Mouse (Mus musculus) right cerebral cortex, adult 2 months (tissue): Measurements from ENCODE around the gene Psmb5.
"Not testable (repeated sequence)": the region's sequence is repeated elsewhere in the genome, so short reads cannot be mapped to it uniquely, and the experiment has no call there.

Experiments used
- DNase-seq, 2 experiments: peaks; one replicate each; pipeline ENCODE4 v3.0.0; 2021 to 2022; ENCODE audit warnings: low spot score in 2 of 2

Gene Psmb5

DNA sequence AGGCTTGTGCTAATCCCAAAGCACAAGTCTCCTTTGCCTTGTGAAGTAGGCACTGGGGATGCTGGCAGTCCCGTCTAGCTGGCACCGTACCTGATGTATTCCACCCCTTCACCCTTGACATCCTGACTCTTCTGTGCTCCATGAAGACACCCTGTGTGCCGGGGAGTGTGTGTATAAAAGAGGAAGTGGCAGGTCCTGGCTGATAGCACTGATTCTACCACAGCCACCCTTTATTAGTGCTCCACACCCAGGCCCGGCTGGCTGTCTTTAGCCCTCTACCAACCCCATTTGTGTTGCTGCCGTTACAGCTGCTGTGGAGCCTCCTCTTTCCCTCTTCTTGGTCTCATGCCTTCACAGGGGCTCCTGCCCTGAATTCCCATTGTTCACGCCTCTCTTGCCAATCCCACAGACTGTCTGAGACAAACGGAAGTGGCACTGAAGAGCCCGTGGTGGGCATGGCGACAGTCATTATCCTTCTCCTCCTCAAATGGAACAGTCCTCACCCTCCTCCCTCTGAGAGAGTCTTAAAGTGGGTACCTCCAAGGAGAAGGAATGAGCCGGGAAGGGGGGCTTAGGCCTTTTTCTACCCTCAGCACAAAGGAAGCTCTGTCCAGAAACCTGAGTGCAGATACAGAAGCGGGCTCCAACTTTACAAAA, 12.9 kb upstream of the Psmb5 start:
- no peak for DNase-seq

DNA sequence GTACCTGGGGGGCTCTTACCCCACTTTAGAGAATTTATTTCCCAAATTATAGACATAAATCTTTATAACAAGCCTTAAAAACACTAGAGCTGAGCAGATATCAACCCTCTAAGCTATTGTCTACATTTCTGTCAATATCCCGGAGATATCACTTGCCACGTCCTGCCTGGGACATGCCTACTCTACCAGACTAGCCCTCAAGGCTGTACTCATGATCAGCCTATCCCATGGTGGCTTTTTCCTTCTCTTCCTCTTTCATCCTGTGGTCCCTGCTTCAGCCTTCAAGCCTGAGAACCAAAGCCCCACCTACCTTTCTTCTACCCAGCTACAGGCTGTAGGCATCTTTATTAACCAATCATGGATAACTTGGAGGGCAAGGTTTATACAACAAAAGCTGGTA, 12.0 kb upstream of the Psmb5 start:
- no peak for DNase-seq

DNA sequence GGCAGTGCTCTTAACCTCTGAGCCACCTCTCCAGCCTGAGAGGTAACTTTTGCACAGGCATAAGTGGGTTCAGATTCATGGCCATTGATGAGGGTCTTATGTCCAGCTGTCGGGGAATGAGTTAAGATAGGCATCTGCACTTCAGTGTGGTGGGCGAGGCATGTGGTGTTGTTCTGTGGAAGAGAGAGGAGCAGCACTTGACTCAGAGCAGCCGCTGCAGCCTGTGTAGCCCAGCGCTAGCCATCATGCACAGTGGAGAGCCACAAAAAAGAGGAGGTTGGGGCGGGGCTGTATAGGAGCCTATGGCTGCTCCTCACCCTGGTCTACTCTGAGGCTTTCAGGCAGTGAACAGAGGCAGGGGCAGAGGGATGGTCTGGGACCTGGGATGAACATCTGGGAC, 10.3 kb upstream of the Psmb5 start:
- no peak for DNase-seq

DNA sequence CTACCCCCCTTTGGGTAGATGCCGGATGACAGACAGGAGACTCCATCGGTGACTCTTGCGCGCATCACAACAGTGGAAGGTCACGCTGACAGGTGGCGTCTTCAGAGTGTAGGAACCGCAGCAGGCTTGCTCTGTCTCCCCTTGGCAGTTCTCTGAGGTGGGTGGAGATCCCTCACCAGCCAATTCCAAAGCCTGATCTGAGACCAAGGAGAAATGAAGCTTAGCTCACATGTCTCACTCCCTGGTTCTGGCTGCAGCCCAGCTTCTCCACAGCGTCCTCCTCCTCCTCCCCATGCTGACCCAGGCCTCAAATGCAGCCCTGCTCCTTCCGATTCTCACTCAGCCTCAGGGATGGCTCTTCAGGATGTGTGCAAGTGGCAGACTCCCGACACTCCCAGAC, 7.2 kb upstream of the Psmb5 start:
- no peak for DNase-seq

DNA sequence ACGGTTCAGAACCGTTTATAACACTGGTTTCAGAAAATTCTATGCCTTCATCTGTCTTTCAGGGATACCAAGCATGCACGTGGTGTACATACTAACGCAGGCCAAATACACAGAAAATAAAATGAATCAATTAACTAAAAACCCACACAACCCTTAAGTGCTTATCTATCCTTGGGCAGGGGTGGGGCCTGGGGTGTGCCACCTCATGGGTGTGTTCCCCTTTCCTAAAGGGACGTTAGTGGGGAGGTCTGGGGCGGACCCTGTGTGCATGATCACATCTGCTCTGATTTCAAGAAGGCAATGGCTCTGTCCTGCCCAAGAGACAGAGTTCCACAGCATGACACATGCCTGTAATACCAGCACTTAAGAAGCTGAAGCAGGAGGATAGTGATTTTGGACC, 5.5 kb upstream of the Psmb5 start:
- no peak for DNase-seq

DNA sequence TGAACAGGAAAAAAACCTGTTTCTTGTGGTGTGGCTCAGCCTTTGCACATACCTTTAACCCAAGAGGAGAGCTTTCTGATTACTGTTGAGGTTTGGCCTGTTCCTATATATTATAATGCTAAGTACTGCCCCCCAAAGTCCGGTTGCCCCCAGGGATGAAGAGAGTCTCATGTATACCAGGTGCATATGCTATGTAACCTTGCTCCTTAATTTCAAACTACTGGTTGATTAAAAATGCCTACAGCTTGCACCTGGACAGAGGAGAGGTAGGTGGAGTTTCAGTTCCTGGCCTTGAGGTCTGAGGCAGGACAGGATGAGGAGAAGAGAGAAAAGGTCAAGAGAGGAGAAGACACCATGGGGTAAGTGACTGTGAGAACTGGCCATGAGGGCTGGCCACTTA, 3.3 kb upstream of the Psmb5 start, which contains the start of gene Psmb11:
TSS of gene Psmb11 (plus strand) at position 301 of the 400 bp plus-strand sequence.
- DNase-seq = no peak

DNA sequence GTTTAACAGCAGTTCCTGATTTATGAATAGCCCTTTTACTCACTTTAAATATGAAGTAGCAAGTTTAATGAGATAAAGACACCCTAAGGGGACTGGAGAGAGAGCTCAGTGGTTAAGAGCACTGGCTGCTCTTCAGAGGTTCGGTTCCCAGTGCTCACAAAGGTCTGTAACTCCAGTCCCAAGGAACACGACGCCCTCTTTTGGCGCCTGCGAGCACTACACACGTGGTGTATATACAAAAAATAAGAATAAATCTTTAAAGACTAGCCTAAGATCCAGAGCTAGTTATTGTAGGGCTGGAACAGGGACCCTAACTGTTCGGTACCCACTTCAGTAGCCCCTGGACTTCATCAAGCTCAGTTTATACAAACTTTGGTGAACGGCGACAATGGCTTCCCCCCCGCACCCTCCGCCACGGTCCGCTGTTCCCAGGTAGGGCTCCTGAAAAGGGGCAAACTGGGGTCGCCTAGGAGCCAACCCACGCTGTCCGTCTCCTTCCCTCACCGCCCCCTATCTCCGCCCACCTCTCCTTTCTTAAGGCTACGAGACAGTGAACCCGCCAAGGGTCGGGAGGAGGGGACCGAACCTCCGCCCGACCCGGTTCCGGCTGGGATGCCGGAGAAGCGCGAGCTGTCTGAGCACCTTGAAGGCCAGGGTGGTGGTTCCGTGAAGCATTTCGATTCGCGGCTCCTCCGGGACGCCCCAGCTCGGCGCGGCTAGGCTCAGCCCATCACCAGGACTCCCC, 498 bp downstream of the Psmb5 start:
- no peak for DNase-seq

DNA sequence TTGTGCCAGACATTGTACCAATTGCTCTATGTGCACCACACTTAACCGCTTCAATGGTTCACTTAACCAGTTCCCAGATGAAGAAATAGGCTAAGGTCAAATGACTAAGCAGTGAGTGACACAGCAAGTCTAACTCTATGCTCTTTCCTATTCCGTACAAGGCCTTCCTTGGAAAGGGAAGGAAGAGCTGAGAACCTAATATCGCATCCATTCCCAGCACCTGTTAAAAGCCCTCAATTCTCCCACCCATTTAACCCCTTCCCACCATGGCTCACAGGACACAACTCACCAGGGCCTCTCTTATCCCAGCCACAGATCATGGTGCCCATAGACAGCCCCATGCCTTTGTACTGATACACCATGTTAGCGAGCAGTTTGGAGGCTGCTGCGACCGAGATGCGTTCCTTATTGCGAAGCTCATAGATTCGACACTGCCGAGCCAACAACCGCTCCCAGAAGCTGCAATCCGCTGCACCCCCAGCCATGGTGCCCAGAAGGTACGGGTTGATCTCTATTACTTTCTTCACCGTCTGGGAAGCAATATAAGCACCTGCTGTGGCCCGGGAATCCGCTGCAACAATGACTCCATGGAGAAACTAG, 1.5 kb downstream of the Psmb5 start:
- no peak for DNase-seq

DNA sequence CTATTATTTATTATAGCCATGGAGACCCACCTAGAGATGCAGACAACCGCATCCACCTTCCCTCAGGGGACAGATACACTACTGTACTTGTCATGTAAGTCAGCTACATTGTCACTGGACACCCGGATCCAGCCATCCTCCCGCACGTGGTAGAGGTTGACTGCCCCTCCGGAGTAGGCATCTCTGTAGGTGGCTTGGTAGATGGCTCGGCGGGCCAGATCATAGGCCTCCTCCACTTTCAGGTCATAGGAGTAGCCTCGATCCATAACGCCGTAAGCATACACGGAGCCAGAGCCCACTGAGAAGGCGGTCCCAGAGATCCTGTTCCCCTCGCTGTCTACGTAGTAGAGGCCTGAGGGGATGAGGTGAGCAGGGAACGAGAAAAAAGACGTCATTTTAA, 3.7 kb downstream of the Psmb5 start:
- not testable (repeated sequence) for DNase-seq

DNA sequence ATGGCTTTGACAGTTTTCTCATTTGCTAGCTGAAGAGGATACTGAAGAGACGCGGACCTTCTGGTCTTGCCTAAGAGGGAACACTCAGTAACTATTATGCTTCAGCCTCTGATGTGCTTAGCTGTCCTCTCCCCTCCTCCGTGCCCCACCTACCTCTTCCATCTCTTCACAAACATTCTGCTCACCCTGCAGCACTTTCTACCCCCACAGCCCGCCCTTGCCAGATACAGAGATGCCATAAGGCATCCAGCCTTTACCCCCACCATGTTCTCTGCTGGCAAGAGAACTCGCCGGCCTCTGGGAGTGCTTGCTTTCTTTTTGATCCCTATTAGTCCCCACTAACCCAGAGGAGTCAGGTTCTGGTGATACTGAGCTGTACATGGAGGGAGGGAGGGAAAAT, 7.2 kb downstream of the Psmb5 start:
- peak; percentile 59 to 60 for DNase-seq

DNA sequence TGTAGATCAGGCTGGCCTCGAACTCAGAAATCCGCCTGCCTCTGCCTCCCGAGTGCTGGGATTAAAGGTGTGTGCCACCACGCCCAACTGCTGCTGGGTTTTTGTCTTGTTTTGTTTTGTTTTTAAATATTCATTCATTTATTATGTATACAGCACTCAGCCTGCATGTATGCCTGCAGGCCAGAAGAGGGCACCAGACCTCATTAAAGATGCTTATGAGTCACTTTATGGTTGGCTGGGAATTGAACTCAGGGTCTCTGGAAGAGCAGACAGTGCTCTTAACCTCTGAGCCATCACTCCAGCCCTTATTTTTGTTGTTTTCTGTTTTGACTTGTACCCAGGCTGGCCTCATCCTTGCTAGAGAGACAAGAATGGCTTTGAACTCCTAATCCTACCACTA, 7.9 kb downstream of the Psmb5 start:
- DNase-seq = no peak

DNA sequence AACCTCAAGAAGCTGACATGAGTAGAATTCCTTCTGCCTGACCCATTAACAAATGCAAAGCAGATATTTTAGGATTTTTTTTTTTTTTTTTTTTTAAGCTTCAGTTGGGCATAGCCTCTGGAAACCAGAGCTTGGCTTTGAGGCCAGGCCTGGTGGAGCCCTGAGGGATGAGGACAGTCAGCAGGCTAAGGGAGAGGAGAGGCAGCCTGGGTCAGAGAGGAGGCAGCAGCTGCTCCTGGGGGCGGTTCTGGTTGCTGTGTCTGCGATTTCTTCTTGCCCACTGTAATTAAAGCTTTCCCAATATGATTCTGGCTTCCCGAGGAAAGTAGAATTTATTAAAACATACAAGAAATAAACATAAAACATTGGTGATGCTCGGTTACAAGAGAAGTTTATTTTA, 8.6 kb downstream of the Psmb5 start:
- DNase-seq = no peak

DNA sequence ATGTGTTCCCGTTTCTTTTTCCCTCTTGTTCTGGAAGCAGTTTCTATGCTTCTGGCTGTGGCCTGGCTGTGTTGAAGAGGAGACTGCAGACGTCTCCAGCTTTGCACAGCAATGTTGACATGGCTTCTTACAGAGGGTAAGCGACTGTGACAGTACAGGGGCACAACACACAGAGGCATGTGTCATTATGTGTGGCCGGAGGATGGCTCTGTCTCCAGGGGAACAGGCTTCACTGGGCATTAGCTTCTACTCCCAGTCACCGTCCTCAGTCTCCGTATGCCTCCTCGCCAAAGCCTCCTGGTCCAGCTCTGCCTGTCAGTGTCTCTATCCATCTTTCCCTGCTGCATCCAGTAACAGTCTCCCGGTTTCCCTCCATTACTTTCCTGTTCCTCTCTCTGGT, 10.6 kb downstream of the Psmb5 start:
- no peak for DNase-seq

DNA sequence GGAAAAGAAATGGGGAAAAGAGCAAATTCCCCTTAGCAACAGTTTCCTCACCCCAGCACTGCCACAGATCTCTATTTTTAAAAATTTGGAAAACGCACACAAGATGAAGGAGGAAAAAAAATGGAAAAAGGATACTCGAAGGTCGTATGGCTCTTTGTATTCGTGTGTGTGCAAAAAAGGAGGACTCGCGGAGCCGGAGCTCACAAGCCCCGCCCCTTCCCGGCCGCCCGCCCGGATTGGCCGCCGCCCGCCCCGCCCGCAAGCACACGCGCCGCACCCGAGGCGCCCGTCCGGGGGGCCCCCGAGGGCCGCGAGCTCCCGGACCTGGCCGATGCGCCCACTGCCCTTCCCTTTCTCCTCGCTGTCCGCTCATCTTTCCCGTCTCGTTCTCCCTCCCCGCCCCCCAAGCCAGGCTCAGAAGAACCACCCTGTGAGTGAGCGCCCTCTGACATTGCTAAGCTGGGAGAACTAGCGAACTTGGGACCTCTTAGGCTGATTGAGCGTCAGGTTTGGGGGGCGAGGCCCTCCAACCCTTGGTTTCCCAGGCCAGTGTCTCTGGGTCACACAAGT, 12.0 kb downstream of the Psmb5 start, which contains the start of gene 4931414P19Rik:
TSS of gene 4931414P19Rik (minus strand) at position 242 of the 570 bp plus-strand sequence.
- DNase-seq = peak; percentile 56 to 72

DNA sequence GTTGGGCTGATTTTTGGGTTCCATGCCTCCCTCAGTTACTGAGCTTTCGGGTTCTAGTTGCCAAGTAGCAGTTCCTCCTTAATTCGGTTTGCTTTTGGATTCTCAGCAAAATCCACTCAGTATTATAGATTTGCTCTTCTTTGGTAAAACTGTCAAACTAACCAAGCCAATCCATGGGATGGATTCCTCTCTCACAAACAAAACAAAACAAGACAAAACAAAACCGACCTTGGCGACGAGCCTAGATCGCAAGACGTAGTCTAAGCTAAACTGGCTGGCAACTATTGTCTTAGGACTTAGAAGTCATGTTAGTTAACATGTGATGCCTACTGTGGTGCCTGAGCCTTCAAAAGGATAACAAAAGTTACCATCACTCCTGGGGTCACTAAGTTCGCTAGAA, 14.1 kb downstream of the Psmb5 start:
- DNase-seq = no peak

DNA sequence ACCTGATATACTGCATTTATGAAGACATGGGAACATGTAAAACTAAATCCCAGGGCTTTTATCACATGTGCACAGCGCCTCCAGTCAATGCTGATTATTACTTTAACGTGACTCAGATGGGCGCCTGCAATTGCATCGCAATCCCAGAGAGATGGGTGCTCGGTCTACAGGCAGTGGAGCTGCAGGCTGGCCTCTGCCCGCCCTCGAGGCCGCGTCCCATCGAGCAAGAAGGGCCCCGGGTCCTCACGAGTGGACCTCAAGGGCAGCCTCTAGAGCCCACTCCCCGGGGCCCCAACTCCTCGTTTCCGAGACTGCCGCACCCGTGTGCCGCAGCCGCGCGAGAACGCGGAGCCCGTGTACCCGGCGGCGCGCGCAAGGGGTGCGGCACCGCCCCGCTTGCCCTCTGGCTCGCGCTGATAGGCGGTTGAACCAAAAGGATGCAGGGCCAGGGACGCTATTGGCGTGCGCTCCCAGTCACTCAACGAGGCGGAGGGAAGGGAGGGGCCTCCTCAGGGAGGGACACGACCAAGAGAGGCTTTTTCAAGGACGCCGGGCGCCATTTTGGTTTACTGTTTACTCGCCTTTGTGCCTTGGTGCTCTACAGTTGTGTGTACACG, 14.7 kb downstream of the Psmb5 start:
- DNase-seq = peak; percentile 95 to 96

DNA sequence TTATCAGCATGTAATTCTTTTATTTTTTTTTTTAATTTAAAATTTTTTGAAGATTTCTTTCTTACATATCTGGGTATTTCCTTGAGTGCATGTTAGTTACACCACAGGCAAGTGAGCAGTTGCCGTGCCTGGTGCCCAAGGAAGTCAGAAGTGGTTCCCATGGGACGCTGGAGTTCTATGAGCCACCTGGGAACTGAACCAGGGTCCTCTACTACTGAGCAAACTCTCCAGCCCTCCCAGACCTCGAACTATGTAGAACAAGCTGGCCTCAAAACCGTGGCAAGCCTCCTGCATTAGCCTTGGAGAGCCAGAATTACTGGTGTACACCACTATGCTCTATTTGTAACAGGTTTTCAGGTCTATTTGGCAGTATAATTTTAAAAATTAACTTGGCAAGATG, 15.2 kb downstream of the Psmb5 start:
- no peak for DNase-seq

DNA sequence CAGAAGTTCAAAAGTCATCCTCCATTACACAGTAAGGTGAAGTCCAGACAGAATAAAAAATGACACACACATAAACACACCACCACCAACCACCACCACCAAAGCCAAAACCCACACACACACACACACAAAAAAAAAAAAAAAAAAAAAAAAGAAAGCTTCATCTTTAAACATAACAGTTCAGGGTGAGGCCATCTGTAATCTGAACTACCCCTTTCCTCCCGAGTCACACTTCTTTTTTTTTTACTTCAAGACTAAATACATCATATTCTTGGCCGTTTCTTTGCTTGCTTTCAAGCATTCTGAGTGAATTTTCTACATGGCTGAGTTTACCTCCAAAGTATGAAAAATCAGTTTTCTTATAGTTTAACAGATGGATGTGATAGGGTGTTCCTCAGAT, 16.2 kb downstream of the Psmb5 start:
- DNase-seq = no peak

DNA sequence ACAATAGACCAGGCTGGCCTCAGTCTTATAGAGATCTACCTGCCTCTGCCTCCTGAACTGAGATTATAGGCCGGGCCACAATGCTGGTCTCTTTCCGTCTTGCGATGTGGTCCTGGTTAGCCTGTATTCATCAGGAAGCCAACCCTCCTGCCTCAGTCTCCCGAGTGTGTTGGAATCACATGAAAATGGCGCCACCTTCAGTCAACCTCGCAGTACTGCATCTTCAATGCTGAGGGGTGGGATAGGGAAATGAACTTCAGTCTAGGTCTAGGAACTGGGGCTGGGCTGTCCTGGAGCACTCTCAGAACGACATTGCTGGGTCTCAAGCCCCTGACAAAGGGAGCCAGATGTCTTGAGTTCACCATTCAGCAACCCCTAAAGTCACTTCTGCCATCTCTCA, 20.7 kb downstream of the Psmb5 start:
- DNase-seq = no peak

DNA sequence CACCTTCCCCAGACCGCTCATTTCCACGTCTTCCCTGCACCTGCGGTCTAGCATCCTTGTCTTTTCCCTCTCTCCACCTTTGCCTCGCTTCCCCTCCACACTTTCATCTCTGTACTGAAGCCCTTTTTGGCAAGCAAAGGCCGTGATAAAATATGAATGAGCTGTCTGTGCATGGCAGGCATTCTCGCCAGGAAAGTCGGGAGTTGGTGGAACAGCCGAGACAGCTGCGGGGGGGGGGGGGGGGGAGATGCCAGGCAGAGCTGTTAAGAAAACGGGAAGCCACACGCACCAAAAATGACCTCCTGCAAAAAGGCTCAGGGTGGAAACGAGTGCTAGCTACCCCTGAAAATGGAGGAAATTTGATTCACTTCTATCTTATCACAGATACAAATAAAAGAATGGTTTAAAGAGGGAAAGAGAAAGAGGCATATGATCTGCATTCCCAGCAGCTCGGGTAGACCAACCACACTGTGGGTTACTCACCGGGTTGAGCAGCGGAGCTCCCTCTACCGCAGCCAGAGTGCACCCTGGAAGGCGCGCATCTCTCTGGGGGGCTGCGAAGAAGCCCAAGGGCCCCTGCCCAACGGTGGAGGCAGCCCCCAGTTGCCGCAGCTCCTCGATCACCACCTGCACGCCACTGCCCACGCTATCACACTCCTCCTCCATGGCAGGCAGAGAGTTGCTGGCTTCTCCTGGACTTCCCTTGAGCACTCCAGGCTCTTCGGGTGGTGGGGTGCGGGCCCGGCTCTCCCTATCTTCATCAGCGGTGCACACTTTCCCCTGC, 23.0 kb downstream of the Psmb5 start:
- peak; percentile 52 to 55 for DNase-seq

DNA sequence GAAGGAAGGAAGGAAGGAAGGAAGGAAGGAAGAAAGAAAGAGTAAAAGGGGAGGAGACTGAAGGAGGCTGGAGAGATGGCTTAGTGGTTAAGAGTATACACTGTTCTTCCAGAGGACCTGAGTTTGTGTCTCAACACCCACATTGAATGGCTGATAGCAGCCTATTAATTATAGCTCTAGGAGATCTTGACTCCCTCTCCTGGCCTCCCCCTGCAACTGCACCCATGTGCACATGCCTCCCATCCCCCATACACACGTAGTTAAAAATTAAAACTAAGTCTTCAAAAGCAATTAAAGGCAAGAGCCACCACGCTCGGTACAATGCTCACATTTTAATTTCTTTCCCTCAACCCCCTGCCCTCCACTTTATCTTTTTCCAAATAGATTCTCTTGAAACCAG, 23.8 kb downstream of the Psmb5 start:
- no peak for DNase-seq
